Mouse (Mus musculus) adrenal gland, adult (tissue): Measurements from ENCODE around the gene Zbtb45.

Source experiments
- DNase-seq, 2 experiments: peaks; one replicate each; pipeline ENCODE4 v3.0.0; 2022 to 2023; ENCODE audit warnings: low spot score in 1 of 2; ENCODE audit not compliant: inconsistent age in 2 of 2

The Zbtb45 gene

DNA sequence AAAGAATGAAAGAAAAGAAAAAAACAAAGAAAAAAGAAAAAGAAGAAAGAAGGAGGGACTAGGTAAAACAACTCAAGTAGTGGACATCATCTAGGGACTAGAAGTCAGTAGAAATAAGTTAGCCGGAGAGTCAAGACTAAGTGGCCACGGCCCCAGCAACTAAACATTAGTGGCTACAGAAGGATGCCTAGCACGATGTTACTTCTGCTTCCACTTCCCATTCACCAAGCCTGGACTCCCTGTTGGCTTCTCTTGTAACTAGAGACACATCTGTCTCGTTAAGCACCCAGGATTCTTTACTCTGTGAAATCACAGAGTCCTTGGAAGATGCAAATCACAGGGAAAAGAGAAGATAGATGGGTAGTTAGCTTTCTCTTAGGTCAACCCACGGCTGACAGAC is 52.3 kb downstream of the Zbtb45 start:
- DNase-seq = no peak

DNA sequence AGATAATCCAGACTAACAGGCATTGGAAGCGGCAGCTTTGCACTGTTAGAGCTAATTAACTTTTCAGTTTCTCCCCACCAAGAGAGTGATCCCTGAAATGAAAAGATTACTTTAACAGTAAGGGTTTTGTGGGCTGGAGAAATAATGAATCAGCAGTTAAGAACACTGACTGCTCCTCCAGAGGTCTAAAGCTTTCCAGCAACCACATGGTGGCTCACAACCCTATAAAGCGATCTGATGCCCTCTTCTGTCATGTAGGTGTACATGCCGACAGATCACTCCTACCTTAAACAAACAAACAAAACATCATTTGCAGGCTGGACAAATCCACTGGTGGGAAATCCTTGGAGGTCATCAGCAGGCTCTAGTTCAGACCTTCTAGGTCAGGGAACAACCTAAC is 54.9 kb downstream of the Zbtb45 start:
- DNase-seq = no peak
